Mouse (Mus musculus) granulocyte monocyte progenitor cell, adult 5-6 weeks (primary cell): ENCODE data around the gene Sytl5. TPM values are rescaled to one million over a fixed set of nuclear protein-coding genes. Genes with fewer than 3 reads are reported as not detected.

ENCODE experiments used
- ATAC-seq: replicated peaks from 2 replicates; pipeline ENCODE4 v1.8.0; 2016; ENCODE audit warnings: mild to moderate bottlenecking, moderate TSS enrichment, inconsistent platforms; ENCODE audit not compliant: poor library complexity, severe bottlenecking
- total RNA-seq, 2 experiments: library from RNA; stranded (forward) in 1 of 2; stranded (reverse) in 1 of 2; fragments of 200-712, 200-1000 nt in 1 of 2; fragments of >200 nt in 1 of 2; fragmentation: Nextera tagmentation in 1 of 2; gene quantifications; 2 replicates each; pipeline ENCODE4 v1.2.3; 2014 to 2017

The Sytl5 gene
- total RNA-seq (2014; fragmentation: Nextera tagmentation) (not detected in 2 replicates), total RNA-seq (2017) (not detected in 2 replicates)

DNA sequence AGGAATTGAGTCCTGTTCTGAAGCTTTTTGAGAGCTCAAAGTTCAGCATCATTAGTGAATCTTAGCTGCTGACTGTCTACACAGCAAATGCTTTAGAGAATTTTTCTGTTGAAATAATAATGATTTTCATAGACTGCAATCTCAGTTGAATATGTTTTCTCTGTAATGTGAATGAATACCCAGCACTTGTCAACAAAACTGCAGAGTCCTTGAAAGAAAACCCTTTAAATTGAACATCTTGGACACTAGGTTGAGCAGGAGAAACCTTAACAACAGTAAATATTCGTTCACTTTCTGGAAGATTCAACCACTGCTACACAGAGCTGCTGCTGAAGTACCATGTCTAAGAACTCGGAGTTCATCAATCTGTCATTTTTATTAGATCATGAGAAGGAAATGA, at the start of gene Sytl5:
TSS of gene Sytl5 (plus strand) at position 301 of the 400 bp plus-strand sequence.
- no peak for ATAC-seq

DNA sequence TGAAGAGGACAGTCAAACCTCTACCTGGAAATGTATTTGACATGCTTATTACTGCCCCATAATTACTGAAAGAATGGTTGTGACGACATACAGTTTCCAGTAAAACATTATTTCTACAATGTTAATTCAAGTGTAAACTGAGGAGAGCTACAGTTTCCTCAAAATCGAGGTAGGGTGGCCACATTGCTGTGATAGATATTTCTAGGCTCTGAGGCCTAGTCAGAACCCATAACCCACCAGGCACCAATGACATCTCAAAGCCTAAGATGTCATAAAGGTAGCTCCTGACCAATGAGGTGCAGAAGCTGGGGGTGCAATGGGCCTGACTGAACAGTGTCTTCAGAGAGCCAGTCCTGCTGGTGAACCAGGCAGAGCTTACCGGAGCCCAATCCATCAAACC, 38.8 kb upstream of the Sytl5 start, which contains the start of gene Hypm:
TSS of gene Hypm (plus strand) at position 301 of the 400 bp plus-strand sequence.
- no peak for ATAC-seq

DNA sequence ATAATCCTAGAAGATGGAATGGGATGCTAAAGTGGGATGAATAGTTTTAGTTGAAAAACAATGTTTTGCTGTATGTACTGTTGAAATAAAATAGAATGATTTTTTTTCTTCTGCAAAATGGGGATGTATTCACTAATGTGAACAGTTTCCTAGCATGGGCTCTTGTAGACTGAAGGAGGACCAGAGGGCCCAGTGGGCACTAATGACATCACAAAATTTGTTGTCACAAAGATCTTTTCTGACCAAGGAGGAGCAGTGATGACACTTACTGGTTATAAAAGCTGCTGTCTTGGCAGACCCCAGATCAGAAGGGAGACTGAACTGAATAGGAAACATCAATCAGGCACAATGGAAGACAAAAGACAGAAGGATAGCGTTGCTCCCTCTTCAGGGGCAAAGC, 36.0 kb upstream of the Sytl5 start, which contains the start of gene H2al3:
TSS of gene H2al3 (plus strand) at position 301 of the 400 bp plus-strand sequence.
- ATAC-seq = no peak

DNA sequence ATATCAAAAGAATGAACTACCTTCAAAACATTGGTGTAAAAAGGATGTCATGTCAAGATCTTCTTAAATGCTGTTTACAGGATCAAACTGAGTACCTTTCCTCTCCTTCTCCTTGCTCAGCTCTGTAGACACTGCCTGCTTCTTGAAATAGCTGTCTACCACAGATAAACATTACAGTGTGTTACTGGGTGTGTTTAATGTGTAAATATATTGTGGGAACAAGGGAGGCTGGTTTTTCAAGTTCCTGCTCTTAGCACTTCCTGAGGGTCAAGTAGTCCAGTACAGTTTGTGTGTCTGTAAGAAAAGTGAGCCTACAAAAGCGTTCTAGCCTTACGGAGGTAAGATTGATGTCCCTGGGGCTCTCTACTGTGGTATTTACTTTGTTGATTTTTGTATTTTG, 23.6 kb upstream of the Sytl5 start:
- ATAC-seq = no peak

DNA sequence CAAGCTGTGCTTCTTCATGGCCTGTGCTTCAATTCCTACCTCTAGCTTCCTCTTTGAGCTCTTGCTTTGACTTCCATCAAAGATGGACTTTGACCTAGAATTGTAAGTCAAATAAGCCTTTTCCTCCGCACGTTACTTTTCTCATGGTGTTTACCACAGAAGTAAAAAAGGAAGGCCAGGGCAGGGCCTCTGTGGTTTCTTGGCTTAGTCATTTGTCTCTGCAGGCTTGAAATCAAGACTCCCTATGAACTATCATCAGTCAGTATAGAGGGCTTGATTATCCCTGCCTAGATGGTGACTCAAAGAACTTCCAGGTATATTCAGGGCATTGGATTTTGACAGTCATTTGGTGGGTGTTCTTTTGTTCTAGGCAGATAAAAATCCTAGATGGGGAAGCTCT, 9.9 kb upstream of the Sytl5 start:
- no peak for ATAC-seq

DNA sequence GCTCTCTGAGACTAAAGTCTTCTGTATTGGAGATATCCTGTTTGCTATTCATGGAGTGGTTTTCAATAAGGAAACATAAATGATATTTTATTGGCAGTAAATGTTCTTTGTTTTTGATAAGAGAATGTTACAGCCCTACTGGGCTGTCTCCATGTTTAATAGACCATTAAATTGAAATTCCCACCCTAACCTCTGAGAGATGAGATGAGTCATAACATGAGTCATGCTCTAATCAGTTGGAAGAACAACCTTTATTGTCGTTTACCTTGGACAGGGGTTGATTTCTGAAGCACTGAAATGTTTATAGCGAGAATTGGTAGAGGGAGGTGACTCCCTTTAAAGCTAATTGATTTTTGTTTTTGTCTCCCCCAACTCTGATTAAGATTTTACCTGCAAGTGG, 24.1 kb downstream of the Sytl5 start:
- no peak for ATAC-seq

DNA sequence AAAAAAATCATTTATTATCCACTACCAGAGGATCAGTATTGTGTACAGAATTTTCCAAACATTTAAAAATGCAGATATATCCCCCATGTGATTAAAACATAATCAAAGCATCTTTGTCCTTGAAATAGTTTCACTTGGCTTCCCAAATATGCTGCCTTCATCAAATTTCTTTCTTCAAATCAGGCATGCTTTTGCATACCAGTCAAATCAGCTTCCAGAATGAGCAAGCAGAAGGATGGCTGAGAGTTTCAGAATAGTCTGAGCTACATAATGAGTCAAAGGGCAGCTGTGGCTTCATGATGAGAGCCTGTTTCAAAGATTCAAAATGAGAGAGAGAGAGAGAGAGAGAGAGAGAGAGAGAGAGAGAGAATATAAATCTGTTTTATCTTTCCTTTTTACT, 48.4 kb downstream of the Sytl5 start:
- no peak for ATAC-seq

DNA sequence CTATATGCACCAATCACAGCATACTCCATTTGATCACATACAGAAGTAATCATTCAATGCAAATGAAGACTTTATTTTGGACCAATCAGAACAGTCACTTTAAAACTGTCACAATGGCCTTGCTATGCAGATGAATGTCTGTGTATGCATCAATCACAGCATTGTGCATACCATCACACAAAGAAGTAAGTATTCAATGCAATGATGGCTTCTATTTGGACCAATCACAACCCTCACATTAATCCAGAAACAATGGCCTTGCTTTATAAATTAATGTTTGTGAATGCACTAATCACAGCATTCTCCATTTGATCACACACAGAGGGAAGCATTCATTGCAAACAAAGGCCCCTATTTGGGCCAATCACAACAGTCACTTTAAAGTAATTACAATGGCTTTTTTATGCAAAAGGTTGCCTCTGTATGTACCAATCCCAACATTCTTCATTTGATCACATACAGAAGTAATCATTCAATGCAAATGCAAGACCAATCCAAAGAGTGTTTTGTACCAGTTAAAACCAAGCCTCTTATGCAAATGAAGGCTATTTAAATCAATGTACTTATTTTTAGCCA, 98.8 kb downstream of the Sytl5 start:
- no peak for ATAC-seq

DNA sequence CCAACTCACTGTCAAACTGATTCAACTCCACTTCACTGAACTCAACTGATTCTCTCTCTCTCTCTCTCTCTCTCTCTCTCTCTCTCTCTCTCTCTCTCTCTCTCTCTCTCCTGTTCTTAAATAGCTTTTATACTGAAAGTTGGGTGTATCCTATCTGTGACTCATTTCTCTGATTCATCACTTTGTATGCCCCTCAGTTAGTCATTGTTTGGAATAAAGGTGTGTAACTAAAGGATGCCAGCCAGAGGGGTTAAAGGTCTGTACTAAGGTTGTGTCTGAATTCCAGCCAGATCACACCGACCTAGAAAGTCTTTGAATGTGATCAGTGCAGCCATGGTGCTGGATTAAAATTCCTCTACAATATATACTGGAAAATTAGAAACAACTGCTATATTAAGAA, 115.3 kb downstream of the Sytl5 start:
- no peak for ATAC-seq

DNA sequence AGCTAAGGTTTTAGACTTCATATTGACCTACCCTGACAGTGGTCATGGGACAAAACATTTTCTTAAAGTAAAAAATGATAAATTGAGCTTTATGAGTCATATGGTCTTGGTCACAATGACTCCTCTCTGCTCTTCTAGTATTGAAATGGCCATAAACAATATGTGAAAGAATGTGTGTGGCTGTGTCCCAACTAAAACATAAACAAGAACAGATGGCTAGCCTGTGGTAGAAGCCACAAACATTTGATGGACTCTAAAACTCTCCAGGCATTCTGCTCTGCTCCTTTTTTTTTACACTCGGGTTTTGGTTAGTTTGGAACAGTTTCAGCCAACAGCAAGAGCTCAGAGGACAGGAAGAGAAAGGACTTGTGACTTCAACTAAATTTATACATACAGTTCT, 120.5 kb downstream of the Sytl5 start:
- ATAC-seq = no peak

DNA sequence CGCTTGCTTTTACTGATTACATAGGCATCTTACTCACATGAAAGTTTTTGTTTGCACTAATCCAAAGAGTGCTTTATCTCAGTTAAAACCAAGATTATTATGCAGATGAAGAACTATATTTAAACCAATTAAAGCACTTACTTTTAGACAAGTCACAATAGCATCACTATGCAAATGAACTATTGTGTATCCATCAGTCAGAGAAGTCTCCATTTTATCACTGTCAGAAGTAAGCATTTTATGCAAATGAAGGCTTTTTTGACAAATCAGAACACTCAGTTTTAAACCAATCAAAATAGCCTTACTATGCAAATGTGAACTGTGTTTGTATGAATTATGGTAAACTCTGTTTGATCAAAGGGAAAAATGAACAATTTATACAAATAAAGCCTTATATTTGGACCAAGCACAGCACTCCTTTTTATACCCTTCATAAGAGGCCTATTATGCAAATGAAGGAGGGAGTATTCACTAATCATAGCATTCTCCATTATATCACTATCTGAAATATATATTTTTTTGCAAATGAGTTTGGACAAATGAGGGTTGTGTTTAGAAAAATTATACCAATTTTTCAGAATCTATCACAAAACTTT, 122.4 kb downstream of the Sytl5 start:
- no peak for ATAC-seq

DNA sequence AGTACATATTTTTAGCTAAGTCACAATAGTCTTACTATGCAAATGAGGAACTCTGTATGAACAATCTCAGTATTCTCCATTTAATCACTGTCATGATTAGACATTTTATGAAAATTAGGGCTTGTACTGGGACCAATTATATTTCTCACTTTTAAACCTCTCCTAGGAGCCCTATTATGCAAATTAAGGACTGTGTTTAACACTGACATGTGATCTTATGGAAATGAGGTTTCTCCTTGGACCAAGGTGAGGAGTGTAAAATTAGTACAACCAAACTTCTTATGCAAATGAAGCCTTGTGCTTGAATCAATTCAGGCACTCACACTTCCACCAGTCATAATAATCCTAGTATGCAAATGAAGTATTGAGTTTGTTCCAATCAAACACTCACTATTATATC, 124.8 kb downstream of the Sytl5 start:
- no peak for ATAC-seq

DNA sequence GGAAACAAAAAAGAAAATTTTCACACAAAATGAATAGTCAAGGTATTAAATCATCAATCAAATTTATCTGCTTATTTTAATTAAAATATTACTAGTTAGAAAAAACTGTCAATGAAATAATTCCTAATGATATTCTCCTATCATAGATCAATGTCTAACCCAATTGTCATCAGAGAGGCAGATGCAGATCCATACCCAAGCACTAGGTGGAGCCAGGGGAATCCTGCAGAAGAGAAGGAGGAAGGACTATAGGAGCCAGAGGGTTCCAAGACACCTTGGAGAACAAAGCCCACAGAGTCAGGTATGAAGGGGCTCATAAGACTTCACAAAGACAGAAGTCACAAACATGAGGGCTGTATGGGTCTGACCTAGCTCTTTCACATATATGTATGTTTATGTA, 149.2 kb downstream of the Sytl5 start:
- ATAC-seq = no peak

Other genes starting within 250 kb of the Sytl5 start
- gene Dynlt3, start 222.6 kb upstream of the Sytl5 start, total RNA-seq (2014; fragmentation: Nextera tagmentation) = 31.5 and 36.6 TPM in 2 replicates
- gene Dynlt3, start 222.6 kb upstream of the Sytl5 start, total RNA-seq (2017) = 69.8 and 76.0 TPM in 2 replicates
- not detected in 2 replicates for gene Hypm, start 38.7 kb upstream of the Sytl5 start, total RNA-seq (2014; fragmentation: Nextera tagmentation)
- not detected in 2 replicates for gene Hypm, start 38.7 kb upstream of the Sytl5 start, total RNA-seq (2017)
- gene H2al3, start 35.9 kb upstream of the Sytl5 start, total RNA-seq (2014; fragmentation: Nextera tagmentation) = not detected in 2 replicates
- not detected in 2 replicates for gene H2al3, start 35.9 kb upstream of the Sytl5 start, total RNA-seq (2017)
- gene Srpx, start 232.1 kb downstream of the Sytl5 start, total RNA-seq (2014; fragmentation: Nextera tagmentation) = not detected in 2 replicates
- not detected in 2 replicates for gene Srpx, start 232.1 kb downstream of the Sytl5 start, total RNA-seq (2017)